Mouse (Mus musculus): ENCODE measurements around the gene Pus7. TPM values are rescaled to one million over a fixed set of nuclear protein-coding genes. Genes with fewer than 3 reads are reported as not detected.
"Not testable (repeated sequence)": the region's sequence is repeated elsewhere in the genome, so short reads cannot be mapped to it uniquely, and the experiment has no call there.

The Pus7 gene
- polyA plus RNA-seq, 1 experiment from 2014 or later: 31.5 TPM

GRCm38 (mm10) chr5:23711671-23712129, 71.8 kb downstream of the Pus7 start:
- not testable (repeated sequence) for H3K27ac ChIP-seq; ATAC-seq (ENCODE audit: insufficient number of reproducible peaks, insufficient read depth, low FRiP score, low TSS enrichment, low read depth); H3K4me1 ChIP-seq (replicated peaks); H3K27me3 ChIP-seq
- Histone ChIP-seq H3K36me3 (peaks cover 43% of the 10 kb centered on the region), H3K4me2 (peak overlapping the region; percentile 65), H3K9me3 (peaks cover 36% of the 10 kb centered on the region), H3K4me3 (replicated peaks) (peak overlapping the region; percentile 78), H3K9ac (replicated peaks) (peak overlapping the region; percentile 79)
- WGBS: 59% methylated on average over 6 of the region's 6 CpGs

GRCm38 (mm10) chr5:23711244-23711643, 72.3 kb downstream of the Pus7 start:
- Histone ChIP-seq H3K4me3 (replicated peaks) (peak overlapping the region; percentile 78; the same call in 1 of the 2 replicates), H3K4me2 (peak overlapping the region; percentile 65; the same call in 1 of the 2 replicates), H3K36me3 (peaks cover 47% of the 10 kb centered on the region), H3K27me3 (no peaks in the 10 kb centered on the region), H3K4me1 (replicated peaks) (0 out of 2 replicates have a peak, but pooled peaks cover 3% of the 10 kb centered on the region), H3K27ac (no peak overlapping the region), H3K9ac (replicated peaks) (no peak overlapping the region), H3K9me3 (peaks cover 40% of the 10 kb centered on the region)
- no peak for ATAC-seq (ENCODE audit: insufficient number of reproducible peaks, insufficient read depth, low FRiP score, low TSS enrichment, low read depth)
- WGBS: 97% methylated on average over 4 of the region's 4 CpGs

- H3K27me3 ChIP-seq: no peaks in the 10 kb centered on the region
- H3K4me3 ChIP-seq (replicated peaks): no peak overlapping the region
- no peak for ATAC-seq (ENCODE audit: insufficient number of reproducible peaks, insufficient read depth, low FRiP score, low TSS enrichment, low read depth)
- peaks cover 55% of the 10 kb centered on the region for H3K36me3 ChIP-seq
- 92% methylated on average over 1 of the region's 1 CpGs for WGBS
- H3K9me3 ChIP-seq: peaks cover 44% of the 10 kb centered on the region
- no peak overlapping the region for H3K27ac ChIP-seq
- H3K4me2 ChIP-seq: no peak overlapping the region
- 0 out of 2 replicates have a peak, but pooled peaks cover 3% of the 10 kb centered on the region for H3K4me1 ChIP-seq (replicated peaks)
- H3K9ac ChIP-seq (replicated peaks): no peak overlapping the region
Measured at GRCm38 (mm10) chr5:23709661-23710060, 73.8 kb downstream of the Pus7 start.

- Histone ChIP-seq H3K9me3 (peaks cover 67% of the 10 kb centered on the region), H3K36me3 (peaks cover 81% of the 10 kb centered on the region)
- H3K9ac ChIP-seq (replicated peaks); H3K4me1 ChIP-seq (replicated peaks); H3K4me2 ChIP-seq; H3K27ac ChIP-seq; H3K27me3 ChIP-seq; ATAC-seq (ENCODE audit: insufficient number of reproducible peaks, insufficient read depth, low FRiP score, low TSS enrichment, low read depth); H3K4me3 ChIP-seq (replicated peaks): not testable (repeated sequence)
- 97% methylated on average over 31 of the region's 34 CpGs for WGBS
Measured at GRCm38 (mm10) chr5:23706601-23707597, 76.6 kb downstream of the Pus7 start.

- Histone ChIP-seq H3K4me1 (replicated peaks) (no peaks in the 10 kb centered on the region), H3K4me2 (no peak overlapping the region), H3K9me3 (peaks cover 54% of the 10 kb centered on the region), H3K36me3 (peaks cover 46% of the 10 kb centered on the region), H3K27me3 (no peaks in the 10 kb centered on the region), H3K9ac (replicated peaks) (no peak overlapping the region), H3K27ac (no peak overlapping the region), H3K4me3 (replicated peaks) (no peak overlapping the region)
- no peak for ATAC-seq (ENCODE audit: insufficient number of reproducible peaks, insufficient read depth, low FRiP score, low TSS enrichment, low read depth)
- 97% methylated on average over 1 of the region's 1 CpGs for WGBS
Measured at GRCm38 (mm10) chr5:23697457-23697856, 86.1 kb downstream of the Pus7 start.

Other genes starting within 250 kb of the Pus7 start
- gene Srpk2, start 99.1 kb downstream of the Pus7 start, polyA plus RNA-seq (2016; fragmentation: Nextera tagmentation; extraction: Ambion mirVana): 63.0 and 65.7 TPM in 2 replicates
- gene Rint1, start 4.0 kb upstream of the Pus7 start, polyA plus RNA-seq (2016; fragmentation: Nextera tagmentation; extraction: Ambion mirVana): 46.5 and 49.2 TPM in 2 replicates
- gene Tomm7, start 60.5 kb upstream of the Pus7 start, polyA plus RNA-seq (2016; fragmentation: Nextera tagmentation; extraction: Ambion mirVana): 141 and 147 TPM in 2 replicates
- 40.0 and 40.8 TPM in 2 replicates for gene Fam126a, start 247.0 kb upstream of the Pus7 start, polyA plus RNA-seq (2016; fragmentation: Nextera tagmentation; extraction: Ambion mirVana)